Mouse (Mus musculus) adrenal gland, postnatal 36 days (tissue): Measurements from ENCODE around the gene Bbs5. TPM values are rescaled to one million over a fixed set of nuclear protein-coding genes. Genes with fewer than 3 reads are reported as not detected.

Source experiments
- total RNA-seq, 2 experiments: library from RNA; stranded (reverse); gene quantifications; 2 replicates each; pipeline ENCODE4 v1.2.3; 2021

Bbs5 gene
- total RNA-seq, 2 experiments from 2014 or later, result 8.7 to 10.0 TPM

Other genes starting within 250 kb of the Bbs5 start
- gene Lrp2, start 61.1 kb upstream of the Bbs5 start, total RNA-seq, result under 1 TPM; 0.43 to 0.53 TPM
- under 1 TPM; 0.23 to 0.36 TPM for gene Klhl41, start 22.9 kb downstream of the Bbs5 start, total RNA-seq
- 10 to 100 TPM; 22.3 to 24.9 TPM for gene Fastkd1, start 66.3 kb downstream of the Bbs5 start, total RNA-seq
- 10 to 100 TPM; 68.8 to 70.1 TPM for gene Ppig, start 75.4 kb downstream of the Bbs5 start, total RNA-seq
- gene Ccdc173, start 142.4 kb downstream of the Bbs5 start, total RNA-seq, result 1 to 10 TPM; 1.3 to 2.0 TPM
- 10 to 100 TPM; 22.9 to 26.0 TPM for gene Phospho2, start 142.5 kb downstream of the Bbs5 start, total RNA-seq
- gene Klhl23, start 174.8 kb downstream of the Bbs5 start, total RNA-seq, result 10 to 100 TPM in 1 of 2 experiments, 1 to 10 TPM in 1; 9.1 to 12.5 TPM
- gene Ssb, start 214.4 kb downstream of the Bbs5 start, total RNA-seq, result 100 to 1,000 TPM; 175 to 188 TPM
- 10 to 100 TPM; 16.2 to 23.6 TPM for gene Mettl5, start 238.4 kb downstream of the Bbs5 start, total RNA-seq